Mouse (Mus musculus) spleen, postnatal 0 days (tissue): ENCODE results near the gene Cntnap5c. TPM values are rescaled to one million over a fixed set of nuclear protein-coding genes. Genes with fewer than 3 reads are reported as not detected.

Source experiments
- polyA plus RNA-seq: library from polyadenylated mRNA; unstranded; fragments of >200 nt; fragmentation: Nextera tagmentation; extraction: Ambion mirVana; gene quantifications from 2 replicates; pipeline ENCODE4 v1.2.1, GENCODE M21; 2015

The Cntnap5c gene
- polyA plus RNA-seq: not detected in 2 replicates

DNA sequence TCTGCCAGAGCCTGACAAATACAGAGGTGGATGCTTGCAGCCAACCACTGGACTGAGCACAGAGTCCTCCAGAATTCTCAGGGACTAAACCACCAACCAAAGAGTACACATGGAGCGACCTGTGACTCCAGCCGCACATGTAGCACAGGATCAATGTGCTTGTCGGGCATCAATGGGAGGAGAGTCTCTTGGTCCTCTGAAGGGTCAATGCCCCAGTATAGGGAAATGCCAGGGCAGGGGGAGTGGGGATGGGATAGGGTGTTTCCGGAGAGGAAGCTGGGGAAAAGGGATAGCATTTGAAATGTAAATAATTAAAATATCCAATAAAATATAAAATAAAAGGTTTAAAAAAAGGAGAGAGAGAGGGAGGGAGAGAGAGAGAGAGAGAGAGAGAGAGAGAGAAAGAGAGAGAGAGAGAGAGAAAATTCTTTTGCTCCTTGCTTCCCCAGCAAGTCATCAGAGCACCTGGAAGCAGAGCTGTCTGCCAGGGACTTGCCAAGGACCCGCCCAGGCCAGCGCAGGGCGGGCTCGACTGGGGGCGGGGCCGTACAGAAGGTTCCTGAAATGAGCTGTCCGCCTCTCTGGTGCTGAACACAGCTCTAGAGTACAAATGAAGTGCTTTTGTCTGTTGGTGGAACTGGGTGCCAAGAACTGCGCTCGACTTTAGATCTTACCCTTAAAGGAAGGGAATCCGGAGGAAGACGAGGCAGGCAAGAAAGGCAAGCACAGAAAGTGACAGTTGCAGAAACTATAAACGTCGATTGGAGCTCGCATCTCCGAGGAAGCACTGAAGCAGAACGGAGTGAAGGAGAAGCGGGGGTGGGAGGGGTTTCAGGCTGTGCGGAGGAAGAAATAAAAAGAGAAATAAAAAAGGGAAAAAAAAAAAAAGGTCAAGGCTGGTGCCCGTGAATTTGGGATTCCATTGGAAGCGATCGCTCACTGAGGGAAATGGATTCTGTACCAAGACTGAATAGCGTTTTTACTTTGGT lies at the start of gene Cntnap5c:
Cntnap5c (plus strand) TSS at position 949 of the 989 bp plus-strand sequence.

DNA sequence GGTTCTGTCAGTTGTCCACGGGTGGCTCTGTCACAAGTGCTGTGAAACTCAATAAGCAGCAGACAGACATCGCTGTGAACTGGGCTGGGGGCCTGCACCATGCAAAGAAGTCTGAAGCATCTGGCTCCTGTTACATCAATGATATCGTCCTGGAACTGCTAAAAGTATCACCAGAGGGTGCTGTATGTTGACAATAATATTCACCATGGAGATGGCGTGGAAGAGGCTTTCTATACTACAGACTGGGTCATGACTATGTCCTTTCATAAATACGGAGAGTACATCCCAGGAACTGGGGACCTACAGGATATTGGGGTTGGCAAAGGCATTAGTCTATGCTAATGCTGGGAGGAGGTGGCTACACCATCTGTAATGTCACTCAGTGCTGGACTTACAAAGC lies 27.3 kb upstream of the Cntnap5c start, which contains the start of gene Gm21834:
Gm21834 (minus strand) TSS at position 101 of the 400 bp plus-strand sequence.

Other genes with a start within 250 kb of the Cntnap5c start
- gene Vmn2r120, start 224.1 kb upstream of the Cntnap5c start, polyA plus RNA-seq: not detected in 2 replicates
- not detected in 2 replicates for gene Gm21834, start 27.4 kb upstream of the Cntnap5c start, polyA plus RNA-seq